Mouse (Mus musculus) lung, postnatal 0 days (tissue): ENCODE data around the gene Dync1i2.

ENCODE experiments used
- CTCF ChIP-seq: IDR thresholded peaks from 2 replicates; pipeline ENCODE4 v1.5.1; 2016; ENCODE audit warnings: antibody characterized with exemption, mild to moderate bottlenecking
- EP300 ChIP-seq: IDR thresholded peaks from 2 replicates; pipeline ENCODE4 v1.6.1; 2016; ENCODE audit warnings: antibody characterized with exemption, mild to moderate bottlenecking, control low read depth

- TF ChIP-seq EP300 (no peak), CTCF (no peak)
Observed at GRCm38 (mm10) chr2:71196947-71197346, 14.6 kb upstream of the Dync1i2 start.
